Mouse (Mus musculus) heart, postnatal 0 days (tissue): ENCODE data around the gene Mrps34. TPM values are rescaled to one million over a fixed set of nuclear protein-coding genes. Genes with fewer than 3 reads are reported as not detected.

Source experiments
- ATAC-seq: fragments of 200-750 bp; cut with Nextera tagmentation; 2 replicates; pipeline ENCODE4 v1.8.0; 2017; ENCODE audit warnings: low read depth, moderate number of reproducible peaks, moderate library complexity; ENCODE audit not compliant: insufficient read depth
- DNase-seq: peaks from one replicate; pipeline ENCODE4 v3.0.0-alpha.2; 2016; ENCODE audit warnings: low spot score
- H3K27ac ChIP-seq: fragments of 300-500 bp; sonication (generic); 2 replicates; pipeline ENCODE4 v1.5.1; 2014; ENCODE audit warnings: low read depth, mild to moderate bottlenecking
- H3K27me3 ChIP-seq: fragments of 300-500 bp; sonication (generic); 2 replicates; pipeline ENCODE4 v1.6.1; 2014; ENCODE audit warnings: low read length, mixed read lengths; ENCODE audit not compliant: control insufficient read depth, insufficient read depth
- H3K36me3 ChIP-seq: fragments of 300-500 bp; sonication (generic); replicated peaks from 2 replicates; pipeline ENCODE4 v1.6.1; 2014; ENCODE audit warnings: low read length, mixed read lengths; ENCODE audit not compliant: control insufficient read depth, insufficient read depth
- H3K4me1 ChIP-seq: fragments of 300-500 bp; sonication (generic); 2 replicates; pipeline ENCODE4 v1.6.1; 2014; ENCODE audit warnings: antibody characterized with exemption; ENCODE audit not compliant: control insufficient read depth, insufficient read depth
- H3K4me2 ChIP-seq: fragments of 300-500 bp; sonication (generic); 2 replicates; pipeline ENCODE4 v1.6.1; 2014; ENCODE audit warnings: low read depth, mild to moderate bottlenecking, low read length, moderate library complexity
- H3K4me3 ChIP-seq: fragments of 300-500 bp; sonication (generic); 2 replicates; pipeline ENCODE4 v1.5.1; 2014; ENCODE audit warnings: low read depth, low read length
- H3K9ac ChIP-seq: fragments of 300-500 bp; sonication (generic); replicated peaks from 2 replicates; pipeline ENCODE4 v1.6.1; 2014; ENCODE audit warnings: low read depth, low read length, mixed read lengths
- H3K9me3 ChIP-seq: fragments of 300-500 bp; sonication (generic); replicated peaks from 2 replicates; pipeline ENCODE4 v1.6.1; 2016; ENCODE audit warnings: low read length; ENCODE audit not compliant: control insufficient read depth
- CTCF ChIP-seq: IDR thresholded peaks from 2 replicates; pipeline ENCODE4 v1.5.1; 2016; ENCODE audit warnings: antibody characterized with exemption, control low read depth, low read depth
- EP300 ChIP-seq: IDR thresholded peaks from 2 replicates; pipeline ENCODE4 v1.6.1; 2016; ENCODE audit warnings: antibody characterized with exemption, low read depth
- WGBS: fragments of 180-500 bp; shearing (Covaris S2); extraction: QIAGEN DNeasy Blood & Tissue Kit; methylation state at CpG from one replicate; pipeline ENCODE4 v1.1.7; 2014; 5-methylcytosine and 5-hydroxymethylcytosine counted together
- polyA plus RNA-seq: library from polyadenylated mRNA; unstranded; fragments of >200 nt; fragmentation: Nextera tagmentation; extraction: Ambion mirVana; gene quantifications from 2 replicates; pipeline ENCODE4 v1.2.1, GENCODE M21; 2015
- total RNA-seq: library from RNA; depleted of rRNA; stranded (reverse); fragments of >200 nt; gene quantifications from 2 replicates; pipeline ENCODE4 v1.2.3, GENCODE M21; 2014; ENCODE audit warnings: low replicate concordance

The Mrps34 gene
- total and polyA plus RNA-seq, 2 experiments from 2014 or later: 64.0 to 147 TPM

- peak overlapping the region; percentile 88 for H3K4me3 ChIP-seq
- peak overlapping the region; percentile 97 for H3K4me2 ChIP-seq
- peak overlapping the region; percentile 92 for H3K27ac ChIP-seq
- H3K9me3 ChIP-seq: no peaks in the 10 kb centered on the region
- 58% methylated on average over 18 of the region's 18 CpGs for WGBS
- peaks cover 30% of the 10 kb centered on the region for H3K36me3 ChIP-seq
- H3K27me3 ChIP-seq: no peaks in the 10 kb centered on the region
- peak overlapping the region; percentile 82 for H3K9ac ChIP-seq
- peak; percentile 22 for DNase-seq
- TF ChIP-seq EP300: no peak
- TF ChIP-seq CTCF: no peak
- no peak for ATAC-seq
- peaks cover 17% of the 10 kb centered on the region for H3K4me1 ChIP-seq
Measured at GRCm38 (mm10) chr17:24887291-24888080, 7.4 kb upstream of the Mrps34 start.

- ATAC-seq: no peak
- H3K4me1 ChIP-seq: peaks cover 17% of the 10 kb centered on the region
- peaks cover 35% of the 10 kb centered on the region for H3K36me3 ChIP-seq
- no peaks in the 10 kb centered on the region for H3K27me3 ChIP-seq
- DNase-seq: no peak
- no peaks in the 10 kb centered on the region for H3K9me3 ChIP-seq
- no peak overlapping the region for H3K4me3 ChIP-seq
- H3K27ac ChIP-seq: no peak overlapping the region
- H3K4me2 ChIP-seq: no peak overlapping the region
- no peak for TF ChIP-seq EP300
- no peak for TF ChIP-seq CTCF
- WGBS: 82% methylated on average over 3 of the region's 3 CpGs
- no peak overlapping the region for H3K9ac ChIP-seq
Measured at GRCm38 (mm10) chr17:24888862-24889261, 6.1 kb upstream of the Mrps34 start.

GRCm38 (mm10) chr17:24890151-24891092, 4.5 kb upstream of the Mrps34 start:
- Histone ChIP-seq H3K36me3 (peaks cover 35% of the 10 kb centered on the region), H3K27ac (no peak overlapping the region), H3K4me2 (no peak overlapping the region), H3K4me1 (peaks cover 21% of the 10 kb centered on the region), H3K9ac (no peak overlapping the region), H3K27me3 (no peaks in the 10 kb centered on the region), H3K4me3 (no peak overlapping the region), H3K9me3 (no peaks in the 10 kb centered on the region)
- ATAC-seq: no peak
- no peak for DNase-seq
- TF ChIP-seq CTCF (no peak), EP300 (no peak)
- WGBS: 86% methylated on average over 19 of the region's 19 CpGs

- Histone ChIP-seq H3K9me3 (no peaks in the 10 kb centered on the region), H3K9ac (no peak overlapping the region), H3K27ac (no peak overlapping the region), H3K4me1 (peaks cover 24% of the 10 kb centered on the region), H3K4me2 (no peak overlapping the region), H3K4me3 (no peak overlapping the region), H3K27me3 (no peaks in the 10 kb centered on the region), H3K36me3 (peaks cover 35% of the 10 kb centered on the region)
- TF ChIP-seq CTCF (no peak), EP300 (no peak)
- WGBS: 78% methylated on average over 12 of the region's 13 CpGs
- DNase-seq (no peak), ATAC-seq (no peak)
Measured at GRCm38 (mm10) chr17:24891321-24891720, 3.6 kb upstream of the Mrps34 start.

- H3K4me1 ChIP-seq: peaks cover 26% of the 10 kb centered on the region
- ATAC-seq (no peak), DNase-seq (no peak)
- no peak overlapping the region for H3K27ac ChIP-seq
- H3K36me3 ChIP-seq: peaks cover 35% of the 10 kb centered on the region
- H3K9me3 ChIP-seq: no peaks in the 10 kb centered on the region
- no peak overlapping the region for H3K9ac ChIP-seq
- WGBS: 86% methylated on average over 12 of the region's 12 CpGs
- H3K27me3 ChIP-seq: no peaks in the 10 kb centered on the region
- no peak for TF ChIP-seq CTCF
- no peak for TF ChIP-seq EP300
- H3K4me2 ChIP-seq: no peak overlapping the region
- no peak overlapping the region for H3K4me3 ChIP-seq
Measured at GRCm38 (mm10) chr17:24892785-24893184, 2.1 kb upstream of the Mrps34 start.
